Mouse (Mus musculus) olfactory bulb, adult 2 months (tissue): ENCODE results near the gene Gm49601.

Experiments
- CTCF ChIP-seq: fragments of 200-500 bp; IDR thresholded peaks from 2 replicates; pipeline ENCODE4 v1.5.1; 2012; ENCODE audit warnings: low read depth, mild to moderate bottlenecking, low read length, moderate library complexity; ENCODE audit not compliant: insufficient read depth
- POLR2A ChIP-seq: fragments of 200-500 bp; IDR thresholded peaks from 2 replicates; pipeline ENCODE4 v1.6.1; 2012; ENCODE audit warnings: mild to moderate bottlenecking, low read depth, low read length, moderate library complexity; ENCODE audit not compliant: insufficient read depth

GRCm38 (mm10) chr16:18639382-18639929, 13.2 kb upstream of the Gm49601 start:
- TF ChIP-seq POLR2A (no peak), CTCF (no peak)
